Mouse (Mus musculus) liver, embryonic 18 days (tissue): ENCODE results near the gene 2410131K14Rik. TPM values are rescaled to one million over a fixed set of nuclear protein-coding genes. Genes with fewer than 3 reads are reported as not detected.

Experiments used
- polyA plus RNA-seq: library from polyadenylated mRNA; depleted of rRNA; stranded (reverse); fragments of >200 nt; gene quantifications from 2 replicates; pipeline ENCODE4 v1.2.3, GENCODE M21; 2012; rRNA removed

2410131K14Rik gene
- 1.7 and 2.3 TPM in 2 replicates for polyA plus RNA-seq

GRCm38 (mm10) chr5:118244606-118245443 lies at the start of gene 2410131K14Rik, which contains the start of gene Rnft2:
TSS of gene 2410131K14Rik (plus strand) at chr5:118245227.
TSS of gene Rnft2 (minus strand) at chr5:118245116.

Other genes starting within 250 kb of the 2410131K14Rik start
- gene Tesc, start 217.5 kb upstream of the 2410131K14Rik start, polyA plus RNA-seq = 1.2 and 1.4 TPM in 2 replicates
- gene Fbxw8, start 89.8 kb upstream of the 2410131K14Rik start, polyA plus RNA-seq = 11.2 and 12.3 TPM in 2 replicates
- gene Hrk, start 80.6 kb upstream of the 2410131K14Rik start, polyA plus RNA-seq = under 0.01 and 0.01 TPM in 2 replicates
- 0.59 and 0.77 TPM in 2 replicates for gene Rnft2, start 111 bp upstream of the 2410131K14Rik start, polyA plus RNA-seq